Mouse (Mus musculus) lung, adult 2 months (tissue): ENCODE results near the gene Vps13d.

ENCODE experiments used
- CTCF ChIP-seq: fragments of 200-500 bp; IDR thresholded peaks from 2 replicates; pipeline ENCODE4 v1.5.1; 2011; ENCODE audit warnings: mild to moderate bottlenecking, low read length, control low read depth; ENCODE audit not compliant: insufficient read depth
- POLR2A ChIP-seq: fragments of 200-500 bp; IDR thresholded peaks from 2 replicates; pipeline ENCODE4 v1.6.1; 2011; ENCODE audit warnings: low read depth, mild to moderate bottlenecking, control low read depth, low read length, borderline replicate concordance; ENCODE audit errors: extremely low read depth

- TF ChIP-seq CTCF (no peak), POLR2A (no peak)
These were observed 367 bp upstream of the Vps13d start for GRCm38 (mm10) chr4:145195172-145195571.
